Mouse (Mus musculus) lung, embryonic 14.5 days (tissue): Measurements from ENCODE around the gene 4930522H14Rik. TPM values are rescaled to one million over a fixed set of nuclear protein-coding genes. Genes with fewer than 3 reads are reported as not detected.

Source experiments
- ATAC-seq: fragments of 200-750 bp; cut with Nextera tagmentation; 2 replicates; pipeline ENCODE4 v1.8.0; 2017; ENCODE audit warnings: mild to moderate bottlenecking, moderate TSS enrichment, moderate library complexity; ENCODE audit not compliant: insufficient read depth
- DNase-seq: peaks from one replicate; pipeline ENCODE4 v3.0.0-alpha.2; 2015
- H3K27ac ChIP-seq: fragments of 300-500 bp; sonication (generic); 2 replicates; pipeline ENCODE4 v1.5.1; 2014; ENCODE audit warnings: low read depth, mild to moderate bottlenecking, moderate library complexity
- H3K27me3 ChIP-seq: fragments of 300-500 bp; sonication (generic); 2 replicates; pipeline ENCODE4 v1.6.1; 2014; ENCODE audit warnings: low read length, control low read depth; ENCODE audit not compliant: insufficient read depth
- H3K36me3 ChIP-seq: fragments of 300-500 bp; sonication (generic); 2 replicates; pipeline ENCODE4 v1.6.1; 2014; ENCODE audit warnings: control low read depth; ENCODE audit not compliant: insufficient read depth
- H3K4me1 ChIP-seq: fragments of 300-500 bp; sonication (generic); 2 replicates; pipeline ENCODE4 v1.6.1; 2014; ENCODE audit warnings: antibody characterized with exemption, control low read depth; ENCODE audit not compliant: insufficient read depth
- H3K4me2 ChIP-seq: fragments of 300-500 bp; sonication (generic); 2 replicates; pipeline ENCODE4 v1.6.1; 2014; ENCODE audit warnings: mild to moderate bottlenecking
- H3K4me3 ChIP-seq: fragments of 300-500 bp; sonication (generic); 2 replicates; pipeline ENCODE4 v1.5.1; 2014; ENCODE audit warnings: low read depth, low read length
- H3K9ac ChIP-seq: fragments of 300-500 bp; sonication (generic); 2 replicates; pipeline ENCODE4 v1.6.1; 2014
- H3K9me3 ChIP-seq: fragments of 300-500 bp; sonication (generic); 2 replicates; pipeline ENCODE4 v1.6.1; 2016; ENCODE audit warnings: low read depth, low read length, control low read depth
- CTCF ChIP-seq: IDR thresholded peaks from 2 replicates; pipeline ENCODE4 v1.5.1; 2016; ENCODE audit warnings: antibody characterized with exemption, low read depth
- WGBS: fragments of 180-500 bp; shearing (Covaris S2); extraction: QIAGEN DNeasy Blood & Tissue Kit; methylation state at CpG from one replicate; pipeline ENCODE4 v1.1.7; 2014; 5-methylcytosine and 5-hydroxymethylcytosine counted together
- polyA plus RNA-seq: library from polyadenylated mRNA; unstranded; fragments of >200 nt; fragmentation: Nextera tagmentation; extraction: Ambion mirVana; gene quantifications from 2 replicates; pipeline ENCODE4 v1.2.1, GENCODE M21; 2014

The 4930522H14Rik gene
- polyA plus RNA-seq, 1 experiment from 2014 or later: not detected

GRCm38 (mm10) chr4:109564711-109565110 is 33.6 kb upstream of the 4930522H14Rik start:
- Histone ChIP-seq H3K36me3 (no peaks in the 10 kb centered on the region), H3K27ac (no peak overlapping the region), H3K4me1 (no peaks in the 10 kb centered on the region), H3K27me3 (no peaks in the 10 kb centered on the region), H3K9ac (no peak overlapping the region), H3K9me3 (no peaks in the 10 kb centered on the region), H3K4me2 (no peak overlapping the region), H3K4me3 (no peak overlapping the region)
- no peak for ATAC-seq
- WGBS: 90% methylated on average over 6 of the region's 6 CpGs
- no peak for TF ChIP-seq CTCF
- DNase-seq: no peak

- Histone ChIP-seq H3K4me1 (no peaks in the 10 kb centered on the region), H3K4me3 (peak overlapping the region; percentile 11; the same call in 1 of the 2 replicates), H3K27me3 (no peaks in the 10 kb centered on the region), H3K9me3 (no peaks in the 10 kb centered on the region), H3K36me3 (no peaks in the 10 kb centered on the region), H3K27ac (peak overlapping the region; percentile 59; the same call in 1 of the 2 replicates), H3K4me2 (peak overlapping the region; percentile 54), H3K9ac (peak overlapping the region; percentile 21; the same call in 1 of the 2 replicates)
- DNase-seq (peak; percentile 67), ATAC-seq (peak; percentile 52)
- TF ChIP-seq CTCF: no peak
- 11% methylated on average over 11 of the region's 11 CpGs for WGBS
Observed at GRCm38 (mm10) chr4:109550338-109551150, 19.4 kb upstream of the 4930522H14Rik start.

GRCm38 (mm10) chr4:109547306-109547705 is 16.2 kb upstream of the 4930522H14Rik start:
- ATAC-seq: no peak
- 19% methylated on average over 2 of the region's 2 CpGs for WGBS

GRCm38 (mm10) chr4:109546538-109546937 is 15.4 kb upstream of the 4930522H14Rik start:
- H3K4me2 ChIP-seq: no peak overlapping the region
- WGBS: 79% methylated on average over 2 of the region's 2 CpGs
- DNase-seq (no peak), ATAC-seq (no peak)
- H3K36me3 ChIP-seq: no peaks in the 10 kb centered on the region
- H3K9me3 ChIP-seq: no peaks in the 10 kb centered on the region
- no peak overlapping the region for H3K27ac ChIP-seq
- no peaks in the 10 kb centered on the region for H3K27me3 ChIP-seq
- no peak overlapping the region for H3K4me3 ChIP-seq
- no peak for TF ChIP-seq CTCF
- no peaks in the 10 kb centered on the region for H3K4me1 ChIP-seq
- H3K9ac ChIP-seq: no peak overlapping the region

More at GRCm38 (mm10) chr4:109547306-109547705, 16.2 kb upstream of the 4930522H14Rik start:
- H3K27ac ChIP-seq: no peak overlapping the region
- no peaks in the 10 kb centered on the region for H3K9me3 ChIP-seq
- H3K4me2 ChIP-seq: no peak overlapping the region
- H3K9ac ChIP-seq: no peak overlapping the region
- no peak for TF ChIP-seq CTCF
- H3K4me3 ChIP-seq: no peak overlapping the region
- no peaks in the 10 kb centered on the region for H3K36me3 ChIP-seq
- no peaks in the 10 kb centered on the region for H3K4me1 ChIP-seq
- DNase-seq: no peak
- no peaks in the 10 kb centered on the region for H3K27me3 ChIP-seq

DNA sequence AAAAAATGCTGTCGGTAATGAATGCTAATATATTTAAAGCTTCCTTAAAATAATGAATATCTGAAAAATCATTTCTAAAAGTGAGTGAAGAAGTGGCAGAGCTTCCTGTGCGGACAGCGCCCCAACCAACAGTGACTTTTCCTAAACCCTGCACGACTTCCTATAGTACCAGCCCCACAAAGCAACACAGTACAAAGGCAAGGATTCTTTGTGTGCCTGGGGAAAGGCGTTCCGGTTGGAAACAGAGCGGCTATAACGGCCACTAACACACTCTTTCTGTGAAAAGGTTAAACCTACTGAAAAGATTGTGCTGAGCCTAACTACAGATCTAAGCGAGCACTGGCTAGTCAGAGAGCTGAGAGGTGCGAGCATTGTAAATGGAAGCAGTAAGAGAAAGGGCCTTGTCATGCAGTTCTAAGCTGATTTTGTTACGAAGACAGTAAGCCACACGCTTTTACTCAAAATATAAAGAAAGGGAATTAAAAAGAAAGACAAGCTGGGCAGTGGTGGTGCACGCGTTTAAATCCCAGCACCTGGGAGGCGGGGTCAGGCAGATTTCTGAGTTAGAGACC is 766 bp downstream of the 4930522H14Rik start:
- Histone ChIP-seq H3K4me1 (no peaks in the 10 kb centered on the region), H3K9me3 (no peaks in the 10 kb centered on the region), H3K4me2 (no peak overlapping the region), H3K36me3 (no peaks in the 10 kb centered on the region), H3K27me3 (no peaks in the 10 kb centered on the region), H3K9ac (no peak overlapping the region), H3K27ac (no peak overlapping the region), H3K4me3 (no peak overlapping the region)
- TF ChIP-seq CTCF: no peak
- no peak for ATAC-seq
- DNase-seq: no peak
- WGBS: 71% methylated on average over 15 of the region's 15 CpGs

- no peaks in the 10 kb centered on the region for H3K27me3 ChIP-seq
- no peak overlapping the region for H3K27ac ChIP-seq
- no peak overlapping the region for H3K9ac ChIP-seq
- ATAC-seq: peak; percentile 58; the same call in 1 of the 2 replicates
- WGBS: 7% methylated on average over 5 of the region's 5 CpGs
- H3K9me3 ChIP-seq: no peaks in the 10 kb centered on the region
- no peaks in the 10 kb centered on the region for H3K4me1 ChIP-seq
- H3K36me3 ChIP-seq: no peaks in the 10 kb centered on the region
- no peak overlapping the region for H3K4me2 ChIP-seq
- peak; percentile 80 for TF ChIP-seq CTCF
- H3K4me3 ChIP-seq: no peak overlapping the region
- DNase-seq: peak; percentile 89
Observed at GRCm38 (mm10) chr4:109504885-109505284, 26.2 kb downstream of the 4930522H14Rik start.

- Histone ChIP-seq H3K9me3 (no peaks in the 10 kb centered on the region), H3K4me1 (no peaks in the 10 kb centered on the region), H3K27ac (no peak overlapping the region), H3K27me3 (no peaks in the 10 kb centered on the region), H3K4me3 (no peak overlapping the region), H3K4me2 (no peak overlapping the region), H3K36me3 (no peaks in the 10 kb centered on the region), H3K9ac (no peak overlapping the region)
- DNase-seq: peak; percentile 66
- peak; percentile 73; the same call in 1 of the 2 replicates for ATAC-seq
- no peak for TF ChIP-seq CTCF
- WGBS: 37% methylated on average over 11 of the region's 11 CpGs
Observed at GRCm38 (mm10) chr4:109498476-109498875, 32.6 kb downstream of the 4930522H14Rik start.
